Mouse (Mus musculus): ENCODE results near the gene Ranbp3l.

DNA sequence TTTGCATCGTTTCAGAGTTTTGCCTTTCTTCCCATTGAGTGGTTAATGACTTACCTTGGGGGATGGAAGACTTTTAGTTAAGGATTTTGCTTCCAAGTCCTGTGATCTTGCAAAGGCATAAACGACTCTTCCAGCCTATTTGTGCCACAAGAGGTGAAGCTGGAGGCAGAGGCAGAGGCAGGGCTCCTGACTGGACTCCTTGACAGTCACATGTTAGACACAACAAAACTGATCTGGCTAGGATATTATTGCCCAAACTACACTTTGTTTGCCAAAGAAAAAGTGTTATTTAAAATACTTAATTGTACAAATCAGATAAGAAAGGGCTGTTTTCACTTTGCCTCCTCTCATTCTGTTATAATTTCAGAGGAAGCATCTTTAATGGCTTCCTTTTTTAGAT lies 106.4 kb downstream of the Ranbp3l start:
- TF ChIP-seq CTCF (IDR thresholded peaks at IDR 0.05) (no peak), POLR2A (IDR thresholded peaks at IDR 0.05; ENCODE audit: insufficient read depth, low read depth, low read length) (no peak)

Measured in heart, adult 2 months (tissue).